Mouse (Mus musculus): ENCODE measurements around the gene Kyat3. TPM values are rescaled to one million over a fixed set of nuclear protein-coding genes. Genes with fewer than 3 reads are reported as not detected.

The Kyat3 gene
- polyA plus RNA-seq, 1 experiment from 2014 or later: 10.2 TPM

Other genes with a start within 250 kb of the Kyat3 start
- gene Gbp5, start 207.1 kb upstream of the Kyat3 start, polyA plus RNA-seq (2016; fragmentation: Nextera tagmentation; extraction: Ambion mirVana): 0.05 TPM in 1 of 2 replicates, not detected in the other
- 1.5 and 2.0 TPM in 2 replicates for gene Gbp7, start 170.7 kb upstream of the Kyat3 start, polyA plus RNA-seq (2016; fragmentation: Nextera tagmentation; extraction: Ambion mirVana)
- 0.97 and 1.0 TPM in 2 replicates for gene Gbp3, start 141.0 kb upstream of the Kyat3 start, polyA plus RNA-seq (2016; fragmentation: Nextera tagmentation; extraction: Ambion mirVana)
- not detected in 2 replicates for gene Gbp2b, start 106.2 kb upstream of the Kyat3 start, polyA plus RNA-seq (2016; fragmentation: Nextera tagmentation; extraction: Ambion mirVana)
- 0.40 and 0.73 TPM in 2 replicates for gene Gbp2, start 80.4 kb upstream of the Kyat3 start, polyA plus RNA-seq (2016; fragmentation: Nextera tagmentation; extraction: Ambion mirVana)
- 88.1 and 94.1 TPM in 2 replicates for gene Gtf2b, start 64.0 kb downstream of the Kyat3 start, polyA plus RNA-seq (2016; fragmentation: Nextera tagmentation; extraction: Ambion mirVana)
- 49.4 and 54.4 TPM in 2 replicates for gene Pkn2, start 181.0 kb downstream of the Kyat3 start, polyA plus RNA-seq (2016; fragmentation: Nextera tagmentation; extraction: Ambion mirVana)

Measured in hindbrain, embryonic 12.5 days (tissue).